Mouse (Mus musculus): ENCODE measurements at regions not wholly inside any gene's neighbourhood (a gene's known extent, or its start where the extent isn't known, plus 50 kb on each side); places are given as distances from the start of the nearest gene placed in this dataset.

GRCm38 (mm10) chr8:49312816-49313215, 469.1 kb upstream of the Tenm3 start:
- TF ChIP-seq CTCF (IDR thresholded peaks at IDR 0.05; ENCODE audit: borderline replicate concordance, insufficient read depth, low read length) (no peak), POLR2A (IDR thresholded peaks at IDR 0.05; ENCODE audit: low read depth, low read length) (no peak)
